26 mouse cellular contexts compared by ENCODE assay signal in the genomic region with DNA sequence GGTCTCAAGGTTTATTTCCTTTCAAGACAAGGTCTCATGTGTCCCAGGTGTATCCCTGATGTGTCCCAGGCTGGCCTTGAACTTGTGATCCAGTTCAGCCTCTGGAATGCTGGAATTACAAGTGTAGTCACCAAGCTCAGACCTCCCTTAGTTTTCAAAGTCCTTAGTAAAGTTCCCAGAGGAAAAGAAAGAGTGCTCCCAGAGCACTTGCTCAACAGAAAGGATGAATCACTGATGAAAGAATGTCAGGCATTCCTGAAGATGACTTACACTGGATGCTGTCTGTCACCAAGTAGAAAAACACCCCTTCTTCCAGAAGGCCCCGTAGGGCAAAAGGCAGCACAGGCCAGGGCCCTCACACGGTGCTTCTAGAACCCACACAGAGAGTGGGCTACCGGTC. TPM values are rescaled to one million over a fixed set of nuclear protein-coding genes. Genes with fewer than 3 reads are reported as not detected.
DNase-seq lines count a peak whose midpoint lies in the region; ATAC-seq and TF ChIP-seq lines count a peak whose summit lies in the region.
"Had no signal": no experiment of that assay in that cellular context is flagged by ENCODE, and none has a peak within 500 bp of the region (broad histone marks: within the 10 kb centered on the region; RNA-seq: fewer than 3 reads in every experiment).

No protein-coding gene starts in this region.

- 30% methylated on average over 3 of the region's 3 CpGs for WGBS in heart, embryonic 13.5 days

- H3K4me1 ChIP-seq in heart, embryonic 13.5 days, result peaks cover 43% of the 10 kb centered on the region

- in situ Hi-C loops in Patski (cut with MboI; ENCODE audit: low pct_unique_long_range_greater_than_20kb), result no loop called here

- no peaks in the 10 kb centered on the region for H3K9me3 ChIP-seq in heart, embryonic 13.5 days
- H3K9me3 ChIP-seq: embryonic facial prominence, embryonic 10.5 days; forebrain, embryonic 10.5 days; hindbrain, embryonic 12.5 days; kidney, embryonic 15.5 days; limb, embryonic 15.5 days; neural tube, embryonic 12.5 days had no signal

- CTCF ChIA-PET in Patski (lab: Charles Lee), result no interaction called here

- DNase-seq in heart, postnatal 25 days (ENCODE audit: low spot score), result no peak
- peak; percentile 67 for DNase-seq in 3134 (ENCODE audit: extremely low read depth, insufficient read length, low spot score)
- peak; percentile 81 for DNase-seq in 3T3-L1 (ENCODE audit: low read depth, low spot score)
- DNase-seq in Patski (ENCODE audit: low read depth, low spot score), result peak; percentile 81
- DNase-seq in kidney, postnatal 10 days, result no peak
- no peak for DNase-seq in B cell, adult 2 months
- DNase-seq: adrenal gland, postnatal 25 days; cerebellum, adult 9-11 months; gastrocnemius, postnatal 36 days; layer of hippocampus, adult 9-11 months; lung, embryonic 14.5 days; lung, postnatal 4 days; midbrain, embryonic 14.5 days; retina, postnatal 1 day; right cerebral cortex, postnatal 25 days; spleen, adult 18-20 months had no signal

- POLR2A ChIA-PET in Patski (lab: Charles Lee), result interaction anchor here (0.6 to 1.7 kb wide), 2 partner anchors 12 to 37 kb away, joined by 3 to 4 read pairs; no protein-coding TSS in a partner anchor

- ATAC-seq in heart, embryonic 13.5 days (ENCODE audit: extremely low read depth, insufficient number of reproducible peaks, low FRiP score, low TSS enrichment), result no peak
- ATAC-seq in Patski, result peak; percentile 82
- ATAC-seq: forebrain, embryonic 16.5 days; intestine, postnatal 0 days had no signal

- H3K36me3 ChIP-seq in heart, embryonic 13.5 days, result no peaks in the 10 kb centered on the region
- H3K36me3 ChIP-seq: embryonic facial prominence, embryonic 10.5 days; forebrain, embryonic 10.5 days; hindbrain, embryonic 12.5 days; kidney, embryonic 15.5 days; limb, embryonic 15.5 days; neural tube, embryonic 12.5 days had no signal

- no peak overlapping the region for H3K4me2 ChIP-seq in heart, embryonic 13.5 days
- H3K4me2 ChIP-seq: hindbrain, embryonic 12.5 days; kidney, embryonic 15.5 days; limb, embryonic 15.5 days; lung, embryonic 14.5 days; neural tube, embryonic 12.5 days had no signal

- no peak for TF ChIP-seq CTCF in Patski (IDR thresholded peaks at IDR 0.05)

- H3K9ac ChIP-seq in heart, embryonic 13.5 days, result no peak overlapping the region
- H3K9ac ChIP-seq: hindbrain, embryonic 12.5 days; kidney, embryonic 15.5 days; limb, embryonic 15.5 days; lung, embryonic 14.5 days; neural tube, embryonic 12.5 days had no signal

- H3K4me3 ChIP-seq in heart, embryonic 13.5 days, result no peak overlapping the region
- H3K4me3 ChIP-seq: embryonic facial prominence, embryonic 10.5 days; forebrain, embryonic 10.5 days; hindbrain, embryonic 12.5 days; kidney, embryonic 15.5 days; limb, embryonic 15.5 days; neural tube, embryonic 12.5 days had no signal

- H3K27me3 ChIP-seq in heart, embryonic 13.5 days (replicated peaks), result no peaks in the 10 kb centered on the region
- H3K27me3 ChIP-seq in Patski, result no peaks in the 10 kb centered on the region
- H3K27me3 ChIP-seq: CH12.LX; hindbrain, embryonic 12.5 days; kidney, embryonic 15.5 days; limb, embryonic 15.5 days; neural tube, embryonic 12.5 days had no signal

- peak overlapping the region; percentile 29; the same call in 1 of the 2 replicates for H3K27ac ChIP-seq in heart, embryonic 13.5 days (replicated peaks)
- H3K27ac ChIP-seq: forebrain, embryonic 10.5 days; hindbrain, embryonic 12.5 days; kidney, embryonic 15.5 days; limb, embryonic 15.5 days; neural tube, embryonic 12.5 days had no signal

- intact Hi-C loops in heart, postnatal 25 days (cut with DNase I), result no loop called here

RNA-seq across cellular contexts. Expression of gene Clic4, which starts 28.6 kb away (rescaled TPM):
- 202 and 213 TPM in 2 replicates for polyA plus RNA-seq in heart, embryonic 13.5 days (2015; fragmentation: Nextera tagmentation; extraction: Ambion mirVana)
- total RNA-seq in heart, postnatal 25 days (2021), result 100 to 1,000 TPM; 249 to 269 TPM
- polyA plus RNA-seq in Patski (2021), result 196 TPM

RNA-seq across cellular contexts. Expression of gene Srrm1, which starts 52.0 kb away (rescaled TPM):
- polyA plus RNA-seq in heart, embryonic 13.5 days (2015; fragmentation: Nextera tagmentation; extraction: Ambion mirVana), result 141 and 146 TPM in 2 replicates
- 10 to 100 TPM; 58.8 to 62.3 TPM for total RNA-seq in heart, postnatal 25 days (2021)
- polyA plus RNA-seq in Patski (2021), result 102 TPM

Comparison
In these comparisons a context has a peak if more than half of its experiments do, and no peak if none do; other contexts are left out.
1. DNase-seq: peak in 3134 (single experiment), 3T3-L1 (single experiment) and Patski (single experiment); none in heart, postnatal 25 days (single experiment), kidney, postnatal 10 days (single experiment) and B cell, adult 2 months (0 of 2).